In genomic region chr8:47048584-47048983, GRCm38 (mm10) we compare ENCODE assay signal across 27 mouse cellular contexts.
DNase-seq lines count a peak whose midpoint lies in the region; ATAC-seq and TF ChIP-seq lines count a peak whose summit lies in the region.
"Had no signal": no experiment of that assay in that cellular context is flagged by ENCODE, and none has a peak within 500 bp of the region (broad histone marks: within the 10 kb centered on the region; RNA-seq: fewer than 3 reads in every experiment).

No protein-coding gene starts in this region.

- H3K27ac ChIP-seq in intestine, embryonic 14.5 days (ENCODE audit: low read depth), result 0 out of 2 replicates have a peak overlapping the region, but pooled peaks have one; percentile 34
- H3K27ac ChIP-seq in intestine, postnatal 0 days (ENCODE audit: low read depth, low read length), result no peak overlapping the region
- H3K27ac ChIP-seq in lung, embryonic 16.5 days (ENCODE audit: low read length), result 0 out of 2 replicates have a peak overlapping the region, but pooled peaks have one; percentile 17
- H3K27ac ChIP-seq in intestine, embryonic 16.5 days (ENCODE audit: low read length), result peak overlapping the region; percentile 59; the same call in 1 of the 2 replicates
- H3K27ac ChIP-seq: embryonic facial prominence, embryonic 12.5 days; forebrain, embryonic 12.5 days; forebrain, embryonic 15.5 days; heart, embryonic 15.5 days; hindbrain, embryonic 13.5 days had no signal

- H3K27me3 ChIP-seq in intestine, embryonic 14.5 days (replicated peaks; ENCODE audit: control insufficient read depth, insufficient read depth, low read length), result 0 out of 2 replicates have a peak, but pooled peaks cover 4% of the 10 kb centered on the region
- H3K27me3 ChIP-seq in intestine, postnatal 0 days (replicated peaks; ENCODE audit: control insufficient read depth, insufficient read depth, low read length), result no peaks in the 10 kb centered on the region
- no peaks in the 10 kb centered on the region; the same call in 1 of the 2 replicates for H3K27me3 ChIP-seq in lung, embryonic 16.5 days (ENCODE audit: control insufficient read depth, insufficient read depth, low read depth, low read length)
- H3K27me3 ChIP-seq in intestine, embryonic 16.5 days (replicated peaks; ENCODE audit: control insufficient read depth, insufficient read depth, low read length), result no peaks in the 10 kb centered on the region
- H3K27me3 ChIP-seq: embryonic facial prominence, embryonic 12.5 days; forebrain, embryonic 12.5 days; forebrain, embryonic 15.5 days; heart, embryonic 12.5 days; heart, embryonic 15.5 days; hindbrain, embryonic 13.5 days had no signal

- no peak for TF ChIP-seq CTCF in intestine, postnatal 0 days (IDR thresholded peaks at IDR 0.05; ENCODE audit: low read depth)

- no peak overlapping the region for H3K9ac ChIP-seq in intestine, embryonic 14.5 days (ENCODE audit: low read length)
- no peak overlapping the region for H3K9ac ChIP-seq in intestine, postnatal 0 days (ENCODE audit: low read depth, low read length)
- H3K9ac ChIP-seq in lung, embryonic 16.5 days (ENCODE audit: low read length), result no peak overlapping the region
- no peak overlapping the region for H3K9ac ChIP-seq in intestine, embryonic 16.5 days (ENCODE audit: low read depth, low read length)
- H3K9ac ChIP-seq: embryonic facial prominence, embryonic 12.5 days; forebrain, embryonic 12.5 days; forebrain, embryonic 15.5 days; heart, embryonic 12.5 days; heart, embryonic 15.5 days; hindbrain, embryonic 13.5 days had no signal

- H3K9me3 ChIP-seq in intestine, embryonic 14.5 days (ENCODE audit: control insufficient read depth, low read length), result no peaks in the 10 kb centered on the region
- no peaks in the 10 kb centered on the region for H3K9me3 ChIP-seq in intestine, postnatal 0 days (ENCODE audit: control insufficient read depth)
- no peaks in the 10 kb centered on the region for H3K9me3 ChIP-seq in lung, embryonic 16.5 days (ENCODE audit: control insufficient read depth, low read length)
- no peaks in the 10 kb centered on the region for H3K9me3 ChIP-seq in intestine, embryonic 16.5 days (ENCODE audit: control insufficient read depth, low read length)
- H3K9me3 ChIP-seq: embryonic facial prominence, embryonic 12.5 days; forebrain, embryonic 15.5 days; heart, embryonic 12.5 days; heart, embryonic 15.5 days had no signal

- no peak overlapping the region for H3K4me3 ChIP-seq in intestine, embryonic 14.5 days (ENCODE audit: low read depth, low read length)
- H3K4me3 ChIP-seq in intestine, postnatal 0 days (ENCODE audit: low read depth, low read length), result no peak overlapping the region
- H3K4me3 ChIP-seq in lung, embryonic 16.5 days (ENCODE audit: low read length), result no peak overlapping the region
- no peak overlapping the region for H3K4me3 ChIP-seq in intestine, embryonic 16.5 days (ENCODE audit: low read length)
- H3K4me3 ChIP-seq: embryonic facial prominence, embryonic 12.5 days; erythroblast, embryonic 14.5 days; forebrain, embryonic 12.5 days; forebrain, embryonic 15.5 days; heart, embryonic 12.5 days; heart, embryonic 15.5 days; hindbrain, embryonic 10.5 days; hindbrain, embryonic 13.5 days had no signal

- no peaks in the 10 kb centered on the region for H3K36me3 ChIP-seq in intestine, embryonic 14.5 days (ENCODE audit: control insufficient read depth, insufficient read depth, low read length)
- H3K36me3 ChIP-seq in intestine, postnatal 0 days (ENCODE audit: control insufficient read depth, insufficient read depth), result no peaks in the 10 kb centered on the region
- no peaks in the 10 kb centered on the region for H3K36me3 ChIP-seq in lung, embryonic 16.5 days (ENCODE audit: control insufficient read depth, insufficient read depth, low read length)
- no peaks in the 10 kb centered on the region for H3K36me3 ChIP-seq in intestine, embryonic 16.5 days (ENCODE audit: control insufficient read depth, insufficient read depth, low read length)
- H3K36me3 ChIP-seq: embryonic facial prominence, embryonic 12.5 days; forebrain, embryonic 12.5 days; forebrain, embryonic 15.5 days; heart, embryonic 12.5 days; heart, embryonic 15.5 days; hindbrain, embryonic 10.5 days; hindbrain, embryonic 13.5 days had no signal

- no peak overlapping the region for H3K4me2 ChIP-seq in intestine, embryonic 14.5 days (ENCODE audit: low read length)
- H3K4me2 ChIP-seq in intestine, postnatal 0 days (replicated peaks; ENCODE audit: low read depth), result no peak overlapping the region
- peak overlapping the region; percentile 36 for H3K4me2 ChIP-seq in lung, embryonic 16.5 days (ENCODE audit: low read depth, low read length)
- H3K4me2 ChIP-seq in intestine, embryonic 16.5 days (ENCODE audit: low read depth, low read length), result no peak overlapping the region
- H3K4me2 ChIP-seq: embryonic facial prominence, embryonic 12.5 days; forebrain, embryonic 12.5 days; forebrain, embryonic 15.5 days; heart, embryonic 12.5 days; heart, embryonic 15.5 days; hindbrain, embryonic 13.5 days had no signal

- DNase-seq in intestine, embryonic 14.5 days (ENCODE audit: low spot score), result peak; percentile 44
- no peak for DNase-seq in lung, postnatal 36 days
- peak; percentile 31 for DNase-seq in A20 (ENCODE audit: low read depth, low spot score)
- no peak for DNase-seq in cerebellum, postnatal 25 days
- no peak for DNase-seq in adrenal gland, postnatal 14 days
- DNase-seq: adrenal gland, adult 2 months; adrenal gland, postnatal 25 days; cerebellum, adult 11-12 months; cerebellum, adult 8-10 months; cerebellum, postnatal 10 days; gastrocnemius, postnatal 25 days; heart, adult 18-20 months; heart, postnatal 10 days; heart, postnatal 36 days had no signal

- WGBS in intestine, embryonic 14.5 days, result 70% methylated on average over 10 of the region's 10 CpGs
- WGBS in intestine, postnatal 0 days, result 69% methylated on average over 10 of the region's 10 CpGs
- 57% methylated on average over 10 of the region's 10 CpGs for WGBS in lung, embryonic 16.5 days
- 56% methylated on average over 10 of the region's 10 CpGs for whole genome bisulfite sequencing in intestine, embryonic 16.5 days

- no peaks in the 10 kb centered on the region; the same call in 1 of the 2 replicates for H3K4me1 ChIP-seq in intestine, embryonic 14.5 days (replicated peaks; ENCODE audit: control insufficient read depth, insufficient read depth, low read length)
- no peaks in the 10 kb centered on the region for H3K4me1 ChIP-seq in intestine, postnatal 0 days (replicated peaks; ENCODE audit: control insufficient read depth, insufficient read depth, low read length)
- 0 out of 2 replicates have a peak, but pooled peaks cover 3% of the 10 kb centered on the region for H3K4me1 ChIP-seq in lung, embryonic 16.5 days (replicated peaks; ENCODE audit: control insufficient read depth, insufficient read depth, low read length)
- no peaks in the 10 kb centered on the region for H3K4me1 ChIP-seq in intestine, embryonic 16.5 days (ENCODE audit: control insufficient read depth, insufficient read depth, low read length)
- H3K4me1 ChIP-seq: embryonic facial prominence, embryonic 12.5 days; forebrain, embryonic 12.5 days; forebrain, embryonic 15.5 days; heart, embryonic 12.5 days; heart, embryonic 15.5 days; hindbrain, embryonic 13.5 days had no signal

- no peak for ATAC-seq in intestine, embryonic 14.5 days (replicated peaks; ENCODE audit: low FRiP score, low TSS enrichment, low read depth)
- ATAC-seq in intestine, postnatal 0 days, result no peak
- ATAC-seq in lung, embryonic 16.5 days (ENCODE audit: low read depth), result peak; percentile 69; the same call in 1 of the 2 replicates
- peak; percentile 53; the same call in 1 of the 2 replicates for ATAC-seq in intestine, embryonic 16.5 days
- ATAC-seq: CD4-positive, CD25-positive, alpha-beta regulatory T cell, adult 4 months; forebrain, embryonic 15.5 days; hindbrain, embryonic 16.5 days had no signal

Comparison
In these comparisons a context has a peak if more than half of its experiments do, and no peak if none do; other contexts are left out.
1. ATAC-seq: peak in lung, embryonic 16.5 days (single experiment) and intestine, embryonic 16.5 days (single experiment); none in intestine, embryonic 14.5 days (single experiment) and intestine, postnatal 0 days (single experiment).
2. DNase-seq: peak in intestine, embryonic 14.5 days (single experiment) and A20 (single experiment); none in lung, postnatal 36 days (single experiment), cerebellum, postnatal 25 days (0 of 2) and adrenal gland, postnatal 14 days (single experiment).